Mouse (Mus musculus): ENCODE measurements around the gene Hoxc13. TPM values are rescaled to one million over a fixed set of nuclear protein-coding genes. Genes with fewer than 3 reads are reported as not detected.

The Hoxc13 gene
- total RNA-seq, 2 experiments from 2014 or later: not detected

DNA sequence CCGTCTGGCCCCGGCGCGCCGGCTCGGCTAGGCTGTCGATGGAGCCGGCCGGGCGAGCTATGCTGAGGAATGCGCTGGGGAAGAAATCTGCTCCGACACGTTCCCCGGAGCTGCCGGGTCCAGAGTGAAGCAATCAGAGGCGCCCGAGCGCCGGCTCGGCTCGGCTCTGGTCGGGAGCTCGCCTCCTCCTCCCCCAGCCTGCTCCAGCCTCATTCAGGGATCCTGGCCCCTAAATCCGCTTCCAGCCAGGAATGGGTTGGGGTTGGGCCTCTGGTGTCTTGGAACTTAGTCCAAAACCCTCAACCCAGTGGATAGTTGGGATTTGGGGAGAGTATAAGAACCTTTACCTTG, 1.1 kb downstream of the Hoxc13 start:
- DNase-seq (ENCODE audit: low spot score in 2 of 2): no peak
- H3K27ac ChIP-seq: no peak overlapping the region
- H3K4me3 ChIP-seq: no peak overlapping the region
- TF ChIP-seq CTCF (conservative IDR thresholded peaks at IDR 0.05): no peak

- TF ChIP-seq CTCF (conservative IDR thresholded peaks at IDR 0.05): no peak
- Histone ChIP-seq H3K27ac (no peak overlapping the region), H3K4me3 (no peak overlapping the region)
- no peak for DNase-seq (ENCODE audit: low spot score in 2 of 2)
These were observed 2.0 kb downstream of the Hoxc13 start for GRCm38 (mm10) chr15:102922636-102923500.

DNA sequence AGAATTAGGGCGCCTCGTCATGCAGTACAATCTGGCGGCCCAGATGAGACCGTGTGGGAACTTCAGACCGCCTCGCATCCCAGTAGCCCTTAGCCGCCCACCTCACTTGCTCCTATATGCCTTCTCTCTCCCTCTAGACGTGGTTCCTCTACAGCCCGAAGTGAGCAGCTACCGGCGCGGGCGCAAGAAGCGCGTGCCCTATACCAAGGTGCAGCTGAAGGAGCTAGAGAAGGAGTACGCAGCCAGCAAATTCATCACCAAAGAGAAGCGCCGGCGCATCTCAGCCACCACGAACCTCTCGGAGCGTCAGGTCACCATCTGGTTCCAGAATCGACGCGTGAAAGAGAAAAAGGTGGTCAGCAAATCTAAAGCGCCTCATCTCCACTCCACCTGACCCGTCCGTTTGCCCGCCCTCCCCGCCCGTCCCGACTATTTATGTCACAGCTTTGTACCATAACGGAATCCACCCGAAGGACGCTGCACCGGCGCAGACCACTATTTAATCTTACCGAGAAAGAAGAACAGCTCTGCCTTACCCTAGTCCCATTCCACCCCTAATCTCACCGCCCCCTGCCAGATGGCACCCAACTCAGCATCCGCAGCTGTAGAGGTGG, 6.2 kb downstream of the Hoxc13 start:
- H3K27ac ChIP-seq: no peak overlapping the region
- DNase-seq (ENCODE audit: low spot score in 2 of 2): no peak

GRCm38 (mm10) chr15:102931706-102932358, 10.9 kb downstream of the Hoxc13 start:
- no peak for DNase-seq (ENCODE audit: low spot score in 2 of 2)
- H3K4me3 ChIP-seq: no peak overlapping the region
- no peak overlapping the region for H3K27ac ChIP-seq
- TF ChIP-seq CTCF (conservative IDR thresholded peaks at IDR 0.05): no peak

More for the DNA sequence above, 6.2 kb downstream of the Hoxc13 start:
- TF ChIP-seq CTCF (conservative IDR thresholded peaks at IDR 0.05): no peak
- H3K4me3 ChIP-seq: no peak overlapping the region

GRCm38 (mm10) chr15:102934438-102934837, 13.5 kb downstream of the Hoxc13 start:
- DNase-seq (ENCODE audit: low spot score in 2 of 2): no peak
- Histone ChIP-seq H3K27ac (no peak overlapping the region), H3K4me3 (no peak overlapping the region)
- TF ChIP-seq CTCF (conservative IDR thresholded peaks at IDR 0.05): no peak

DNA sequence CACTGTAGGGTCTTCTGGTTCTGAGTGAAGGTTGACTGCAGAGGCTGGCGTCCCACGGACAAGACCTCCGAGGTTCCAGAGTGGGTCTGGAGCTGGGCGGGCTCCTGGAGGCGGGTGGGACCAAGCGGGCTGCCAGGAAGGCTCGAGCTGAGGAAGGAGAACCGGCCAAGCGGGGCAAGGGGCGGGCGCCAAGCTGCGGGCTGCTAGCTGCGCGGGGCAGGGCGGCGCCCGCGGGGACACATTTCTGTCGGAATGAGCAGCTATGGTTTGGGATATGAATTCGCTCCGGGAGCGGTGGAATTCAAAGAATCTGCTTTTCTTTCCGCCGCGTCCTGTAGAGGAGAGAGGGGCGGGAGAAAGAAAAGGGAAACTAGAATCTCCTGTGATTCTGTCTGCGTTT, 14.0 kb downstream of the Hoxc13 start:
- Histone ChIP-seq H3K4me3 (no peak overlapping the region), H3K27ac (no peak overlapping the region)
- no peak for DNase-seq (ENCODE audit: low spot score in 2 of 2)
- TF ChIP-seq CTCF (conservative IDR thresholded peaks at IDR 0.05): no peak

GRCm38 (mm10) chr15:102936279-102936972, 15.5 kb downstream of the Hoxc13 start, which contains the start of gene Hoxc12:
TSS of gene Hoxc12 (plus strand) at chr15:102936757.
- no peak for DNase-seq (ENCODE audit: low spot score in 2 of 2)
- no peak within 1 kb of the TSS for H3K27ac ChIP-seq
- no peak for TF ChIP-seq CTCF (conservative IDR thresholded peaks at IDR 0.05)
- H3K4me3 ChIP-seq: no peak within 1 kb of the TSS

DNA sequence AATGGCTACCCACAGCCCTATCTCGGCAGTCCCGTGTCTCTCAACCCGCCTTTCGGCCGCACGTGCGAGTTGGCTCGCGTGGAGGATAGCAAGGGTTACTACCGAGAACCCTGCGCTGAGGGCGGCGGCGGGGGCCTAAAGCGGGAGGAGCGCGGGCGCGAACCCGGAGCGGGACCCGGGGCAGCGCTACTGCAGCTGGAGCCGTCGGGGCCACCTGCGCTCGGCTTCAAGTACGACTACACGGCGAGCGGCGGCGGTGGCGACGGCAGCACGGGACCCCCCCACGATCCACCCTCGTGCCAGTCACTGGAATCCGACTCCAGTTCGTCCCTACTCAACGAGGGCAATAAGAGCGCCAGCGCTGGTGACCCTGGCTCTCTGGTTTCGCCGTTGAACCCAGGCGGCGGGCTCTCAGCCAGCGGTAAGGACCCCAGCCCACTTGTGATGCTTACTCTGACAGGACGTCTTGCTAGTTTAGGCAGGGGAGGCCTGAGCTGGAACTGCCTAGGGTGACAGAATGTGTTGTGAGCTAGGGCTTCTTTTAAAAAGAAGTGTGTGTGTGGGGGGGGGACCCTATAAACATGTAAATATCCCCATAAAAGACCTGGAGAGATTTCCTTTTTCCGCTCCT, 16.2 kb downstream of the Hoxc13 start:
- no peak for DNase-seq (ENCODE audit: low spot score in 2 of 2)
- no peak for TF ChIP-seq CTCF (conservative IDR thresholded peaks at IDR 0.05)
- H3K27ac ChIP-seq: no peak overlapping the region
- no peak overlapping the region for H3K4me3 ChIP-seq

DNA sequence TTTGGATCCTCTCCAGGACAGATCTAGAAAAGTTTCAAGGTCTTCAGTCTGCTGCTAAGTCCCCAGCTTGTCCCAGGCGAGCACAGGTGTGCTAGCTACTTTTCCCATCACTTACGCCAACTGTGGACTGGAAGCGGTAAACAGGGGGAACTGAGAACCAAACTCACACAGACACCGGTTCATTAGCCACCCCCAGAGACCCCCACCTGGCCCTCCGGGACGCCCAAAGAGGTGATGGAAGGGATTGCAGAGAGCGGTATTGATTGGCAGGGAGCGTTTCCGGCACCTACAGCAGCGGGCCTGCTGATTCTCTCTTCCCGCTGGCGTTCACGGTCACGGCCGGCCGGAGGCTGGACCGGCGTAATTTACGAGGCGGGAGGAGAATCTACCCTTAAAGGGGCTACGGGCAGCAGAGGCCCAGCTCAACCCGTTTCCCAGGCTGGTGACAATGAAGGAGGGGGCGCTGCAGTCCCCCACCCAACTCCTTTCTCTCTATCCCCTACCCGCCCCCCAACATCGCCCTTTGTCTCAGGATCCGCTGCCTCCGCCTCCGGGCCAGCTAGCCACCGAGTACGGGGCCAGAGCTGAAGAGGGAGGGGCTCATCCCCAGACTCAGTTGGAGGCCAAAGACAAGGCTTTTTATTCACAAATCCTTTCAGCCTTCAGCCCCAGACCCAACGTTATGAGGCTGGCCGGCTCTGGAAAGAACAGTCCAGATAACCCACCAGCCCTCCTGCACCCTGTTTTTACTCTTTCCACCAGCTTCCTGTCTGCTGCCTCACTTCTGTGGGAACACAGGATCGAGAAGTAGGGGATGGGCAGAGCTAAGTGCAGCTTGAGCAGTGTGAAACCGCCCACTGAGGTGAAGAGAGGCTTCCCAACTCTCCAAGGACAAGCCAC, 18.6 kb downstream of the Hoxc13 start:
- TF ChIP-seq CTCF (conservative IDR thresholded peaks at IDR 0.05): no peak
- Histone ChIP-seq H3K27ac (no peak overlapping the region), H3K4me3 (no peak overlapping the region)
- no peak for DNase-seq (ENCODE audit: low spot score in 2 of 2)

DNA sequence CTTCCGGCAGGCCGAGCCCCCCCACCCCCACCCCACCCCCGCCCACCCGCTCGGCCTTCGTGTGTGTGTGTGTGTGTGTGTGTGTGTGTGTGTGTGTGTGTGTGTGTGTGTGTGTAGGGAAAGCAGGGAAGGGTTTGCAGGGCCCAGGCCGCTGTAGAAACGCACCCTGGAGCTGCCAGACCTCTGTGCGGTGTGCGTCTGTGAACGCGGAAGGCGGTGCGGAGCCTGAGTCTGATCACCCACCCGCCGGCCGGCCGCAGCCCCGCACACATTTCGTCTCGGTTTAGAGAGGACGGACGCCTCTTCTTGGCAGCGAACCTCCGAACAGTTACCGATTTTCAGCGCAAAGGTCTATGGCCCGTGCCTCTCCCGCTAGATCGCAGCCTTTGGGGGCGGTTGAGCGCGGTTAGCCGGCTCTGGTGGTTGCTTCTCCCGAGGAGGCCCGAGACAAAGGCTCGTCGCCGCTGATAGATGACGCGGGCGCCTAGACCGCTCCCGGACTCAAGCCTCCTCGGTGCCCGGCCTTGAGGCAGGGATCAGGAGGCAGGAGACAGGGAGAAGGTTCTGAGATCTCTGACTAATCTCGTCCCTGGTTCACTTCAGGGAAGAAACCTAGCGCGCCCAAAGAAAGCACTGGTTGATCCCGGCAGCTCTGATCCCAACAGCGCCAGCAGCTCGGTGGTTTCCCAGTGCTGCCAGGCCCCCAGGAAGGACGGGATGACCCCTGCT, 22.0 kb downstream of the Hoxc13 start:
- H3K27ac ChIP-seq: no peak overlapping the region
- no peak overlapping the region for H3K4me3 ChIP-seq
- no peak for DNase-seq (ENCODE audit: low spot score in 2 of 2)
- no peak for TF ChIP-seq CTCF (conservative IDR thresholded peaks at IDR 0.05)

DNA sequence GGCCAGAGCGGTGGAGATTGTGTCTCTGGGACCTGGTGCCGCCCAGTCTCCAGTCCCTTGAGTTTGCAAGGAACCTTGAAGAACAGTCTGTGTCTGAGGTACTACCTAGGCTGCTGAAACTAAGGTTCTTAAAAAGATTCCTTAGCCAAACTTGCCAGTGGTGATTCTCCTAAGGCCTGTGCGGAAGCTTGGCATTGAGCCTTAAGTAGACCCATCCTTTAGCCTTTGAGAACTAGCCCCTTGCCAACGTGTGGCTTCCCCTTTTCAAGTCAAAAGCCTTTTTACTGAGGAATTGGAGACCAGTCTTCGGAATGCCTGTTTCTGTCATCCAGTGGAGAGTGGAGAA, 22.5 kb downstream of the Hoxc13 start:
- no peak for TF ChIP-seq CTCF (conservative IDR thresholded peaks at IDR 0.05)
- Histone ChIP-seq H3K27ac (no peak overlapping the region), H3K4me3 (no peak overlapping the region)
- no peak for DNase-seq (ENCODE audit: low spot score in 2 of 2)

All from layer of hippocampus, adult 2 months (tissue).